Mouse (Mus musculus): ENCODE results near the gene Uqcrh.

DNA sequence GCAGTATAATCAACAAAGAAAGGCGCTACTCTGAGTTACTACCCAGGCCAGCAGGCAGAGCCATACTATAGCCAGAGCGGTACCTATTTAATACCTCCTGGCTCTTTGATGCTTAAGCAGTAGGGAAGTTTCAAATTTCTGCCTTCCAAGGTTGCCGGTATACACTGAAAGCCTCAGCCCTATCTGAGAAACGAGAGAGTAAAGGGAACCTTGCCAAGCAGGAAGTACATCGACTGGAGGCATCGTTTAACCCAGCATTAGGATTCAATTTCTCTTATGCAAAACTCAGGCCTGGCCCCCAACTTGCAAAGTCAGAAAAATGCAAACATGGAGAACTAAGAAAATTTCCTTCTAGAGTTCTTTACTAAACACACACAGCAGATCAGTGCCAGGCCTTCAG lies 4.8 kb downstream of the Uqcrh start:
- TF ChIP-seq CTCF (IDR thresholded peaks at IDR 0.05; ENCODE audit: extremely low read depth, insufficient read length, insufficient replicate concordance, low read depth, low read length) (no peak), POLR2A (IDR thresholded peaks at IDR 0.05; ENCODE audit: low read depth, low read length) (no peak)

Measured in small intestine, adult 2 months (tissue).